Mouse (Mus musculus) skeletal muscle tissue, adult 2 months (tissue): ENCODE measurements at regions not wholly inside any gene's neighbourhood (a gene's known extent, or its start where the extent isn't known, plus 50 kb on each side); places are given as distances from the start of the nearest gene placed in this dataset.
"Not testable (repeated sequence)": the region's sequence is repeated elsewhere in the genome, so short reads cannot be mapped to it uniquely, and the experiment has no call there.

Experiments used
- DNase-seq: peaks from one replicate; pipeline ENCODE4 v3.0.0-alpha.2; 2012; ENCODE audit warnings: low read depth, low spot score

GRCm38 (mm10) chr9:3116311-3116710 lies 79.6 kb downstream of the Gm10715 start:
- not testable (repeated sequence) for DNase-seq

GRCm38 (mm10) chr9:3161181-3161580 lies 124.5 kb downstream of the Gm10715 start:
- DNase-seq, result no peak

GRCm38 (mm10) chr9:3184343-3184742 lies 147.7 kb downstream of the Gm10715 start:
- no peak for DNase-seq

DNA sequence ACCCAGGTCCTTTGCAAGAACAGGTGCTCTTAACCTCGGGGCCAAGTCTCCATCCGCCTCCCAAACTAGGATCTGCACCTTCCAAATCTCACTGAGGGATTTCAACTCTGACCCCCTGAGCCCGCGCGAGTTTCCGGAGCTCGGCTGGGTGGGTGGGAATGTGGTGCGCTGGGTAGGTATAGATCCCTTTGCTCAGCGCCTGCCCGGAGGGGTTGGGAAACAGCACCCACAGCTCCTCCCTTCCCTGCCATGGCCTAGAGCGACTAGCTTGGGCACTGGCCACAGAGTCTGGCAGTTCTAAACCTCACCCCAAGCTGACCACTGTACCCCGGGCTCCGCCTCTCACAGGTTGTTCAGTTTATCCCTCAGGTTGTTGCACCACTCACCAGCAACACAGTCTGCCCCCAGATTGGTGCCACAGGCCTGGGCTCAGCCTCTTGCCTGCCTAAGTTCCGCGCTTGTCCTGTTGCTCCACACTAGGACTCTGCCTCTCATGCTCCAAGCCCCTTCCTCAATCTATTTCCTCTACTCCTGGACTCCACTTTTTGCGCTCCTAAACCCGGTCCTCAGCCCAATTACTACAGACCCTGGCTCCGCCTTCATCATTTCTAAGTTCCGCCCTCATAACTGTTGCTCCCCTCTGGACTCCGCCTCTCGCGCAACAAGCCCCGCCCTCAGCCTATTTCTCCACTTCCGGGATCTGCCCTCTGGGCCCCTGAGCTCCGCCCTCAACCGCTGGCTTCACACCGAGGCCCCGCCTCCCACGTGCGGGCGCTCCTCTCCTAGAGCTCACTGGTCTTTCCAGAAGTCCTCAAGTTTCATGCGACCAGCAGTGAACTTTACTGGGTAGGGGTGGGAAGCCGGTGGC lies 135.6 kb upstream of the Alkbh8 start:
- no peak for DNase-seq

DNA sequence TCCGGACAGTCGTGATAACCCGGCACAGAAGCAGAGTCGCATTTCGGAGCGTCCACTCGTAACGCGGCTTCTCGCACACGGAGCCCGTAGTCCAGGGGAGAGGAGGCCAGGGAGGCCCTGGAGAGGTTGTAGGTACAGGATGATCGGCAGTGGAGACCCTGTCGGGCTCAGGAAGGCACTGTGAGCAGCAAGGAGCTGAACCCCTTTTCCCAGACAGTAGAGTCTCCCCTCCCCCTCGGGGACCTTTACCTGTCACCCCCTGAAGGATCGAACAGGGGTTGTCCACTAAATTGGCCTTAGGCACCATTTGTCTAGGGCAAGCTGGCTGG lies 135.0 kb upstream of the Alkbh8 start:
- DNase-seq, result not testable (repeated sequence)

DNA sequence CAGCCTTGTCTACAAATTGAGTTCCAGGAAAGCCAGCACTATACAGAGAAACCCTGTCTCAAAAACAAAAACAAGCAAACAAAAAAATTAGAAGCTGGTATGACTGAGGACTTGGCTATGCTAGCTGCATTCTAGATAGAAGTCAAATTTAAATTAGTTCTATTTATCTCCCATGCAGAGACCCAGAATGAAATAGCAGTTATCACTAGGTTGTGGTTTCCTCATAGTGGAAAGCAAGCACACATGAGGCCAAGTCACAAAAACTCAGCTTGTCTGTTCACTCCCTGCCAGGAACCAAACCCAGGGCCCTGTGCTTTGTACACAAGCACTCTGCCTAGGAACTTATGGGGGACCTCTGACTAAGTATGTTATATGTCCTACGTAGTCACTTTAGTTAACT lies 126.8 kb upstream of the Alkbh8 start:
- DNase-seq, result not testable (repeated sequence)

GRCm38 (mm10) chr9:3258396-3259300 lies 76.3 kb upstream of the Alkbh8 start:
- DNase-seq, result peak; percentile 99

- peak; percentile 67 for DNase-seq
These were observed 74.8 kb upstream of the Alkbh8 start for GRCm38 (mm10) chr9:3260181-3260580.

GRCm38 (mm10) chr9:3260860-3261259 lies 74.1 kb upstream of the Alkbh8 start:
- no peak for DNase-seq

- no peak for DNase-seq
These were observed 70.5 kb upstream of the Alkbh8 start for GRCm38 (mm10) chr9:3264467-3264866.

DNA sequence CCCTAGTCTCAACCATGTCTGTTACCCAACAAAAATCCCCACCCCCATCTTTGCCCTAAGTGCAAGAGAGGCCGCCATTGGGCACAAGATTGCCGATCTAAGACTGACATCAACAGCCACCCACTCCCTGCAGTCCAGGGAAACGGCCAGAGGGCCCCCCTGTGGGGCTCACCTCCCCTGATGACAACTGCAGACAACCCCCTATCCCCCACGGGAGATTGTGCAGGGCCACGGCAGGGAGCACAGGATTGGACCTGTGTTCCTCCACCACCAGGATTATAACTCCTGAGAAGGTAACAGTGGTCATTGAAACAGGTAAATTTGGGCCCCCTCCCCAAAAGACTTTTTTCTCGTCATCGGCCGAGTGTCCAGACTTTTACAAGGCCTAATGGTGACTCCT lies 54.4 kb upstream of the Alkbh8 start:
- not testable (repeated sequence) for DNase-seq

GRCm38 (mm10) chr9:3281906-3282305 lies 53.0 kb upstream of the Alkbh8 start:
- not testable (repeated sequence) for DNase-seq

GRCm38 (mm10) chr9:3283381-3283780 lies 51.6 kb upstream of the Alkbh8 start:
- DNase-seq, result not testable (repeated sequence)
